Mouse (Mus musculus) G1E (cell line): ENCODE measurements around the gene Apobec3. TPM values are rescaled to one million over a fixed set of nuclear protein-coding genes. Genes with fewer than 3 reads are reported as not detected.
A peak's percentile ranks its signal among the peaks of the same experiment; 100 is the strongest.
"Not testable (repeated sequence)": the region's sequence is repeated elsewhere in the genome, so short reads cannot be mapped to it uniquely, and the experiment has no call there.

ENCODE experiments used
- ATAC-seq: 2 replicates; pipeline ENCODE4 v1.8.0; 2016; ENCODE audit warnings: mild to moderate bottlenecking; ENCODE audit not compliant: insufficient number of reproducible peaks, poor library complexity, low FRiP score, severe bottlenecking; ENCODE audit errors: extremely low read depth
- DNase-seq: peaks from one replicate; pipeline ENCODE4 v3.0.0; 2012; ENCODE audit warnings: low spot score
- H3K27me3 ChIP-seq: 2 replicates; pipeline ENCODE4 v1.6.1; 2012; ENCODE audit warnings: mild to moderate bottlenecking, low read length, inconsistent platforms; ENCODE audit not compliant: insufficient read depth
- H3K36me3 ChIP-seq: replicated peaks from 2 replicates; pipeline ENCODE3; 2012; ENCODE audit warnings: mild to moderate bottlenecking, inconsistent platforms
- H3K4me1 ChIP-seq: 2 replicates; pipeline ENCODE4 v1.6.1; 2012; ENCODE audit warnings: low read depth, low read length, inconsistent platforms, mixed read lengths; ENCODE audit not compliant: insufficient read depth
- H3K4me3 ChIP-seq: 2 replicates; pipeline ENCODE4 v1.5.1; 2012; ENCODE audit warnings: low read depth, mild to moderate bottlenecking, inconsistent platforms, low read length, moderate library complexity, mixed read lengths
- H3K9me3 ChIP-seq: replicated peaks from 2 replicates; pipeline ENCODE4 v1.6.1; 2012; ENCODE audit warnings: inconsistent platforms
- CTCF ChIP-seq: IDR thresholded peaks from 2 replicates; pipeline ENCODE4 v1.5.1; 2012; ENCODE audit warnings: low read depth, low read length, inconsistent platforms, mixed read lengths
- GATA1 ChIP-seq: IDR thresholded peaks from 2 replicates; pipeline ENCODE4 v1.6.1; 2012; ENCODE audit warnings: borderline replicate concordance, low read length, inconsistent platforms, mixed read lengths
- GATA2 ChIP-seq: IDR thresholded peaks from 2 replicates; pipeline ENCODE4 v1.6.1; 2012; ENCODE audit warnings: low read depth, low read length, inconsistent platforms, borderline replicate concordance
- POLR2AphosphoS5 ChIP-seq: IDR thresholded peaks from 2 replicates; pipeline ENCODE4 v1.6.1; 2012; ENCODE audit warnings: low read depth, low read length, inconsistent platforms; ENCODE audit not compliant: insufficient replicate concordance
- TAL1 ChIP-seq: conservative IDR thresholded peaks from 2 replicates; pipeline ENCODE4 v1.6.1; 2012; ENCODE audit warnings: low read depth, low read length, inconsistent platforms, mixed read lengths
- polyA plus RNA-seq: library from polyadenylated mRNA; stranded (reverse); fragments of >175 nt; gene quantifications from 2 replicates; pipeline ENCODE4 v1.2.3, GENCODE M21; 2012
- total RNA-seq, 2 experiments: library from RNA; stranded (forward) in 1 of 2; stranded (reverse) in 1 of 2; fragments of 200-1000 nt in 1 of 2; fragments of >200 nt in 1 of 2; fragmentation: Nextera tagmentation in 1 of 2; gene quantifications; 2 replicates each; pipeline ENCODE4 v1.2.3; 2014 to 2017

Gene Apobec3
- total and polyA plus RNA-seq, 3 experiments, result 2.6 to 97.1 (median 39.8) TPM

DNA sequence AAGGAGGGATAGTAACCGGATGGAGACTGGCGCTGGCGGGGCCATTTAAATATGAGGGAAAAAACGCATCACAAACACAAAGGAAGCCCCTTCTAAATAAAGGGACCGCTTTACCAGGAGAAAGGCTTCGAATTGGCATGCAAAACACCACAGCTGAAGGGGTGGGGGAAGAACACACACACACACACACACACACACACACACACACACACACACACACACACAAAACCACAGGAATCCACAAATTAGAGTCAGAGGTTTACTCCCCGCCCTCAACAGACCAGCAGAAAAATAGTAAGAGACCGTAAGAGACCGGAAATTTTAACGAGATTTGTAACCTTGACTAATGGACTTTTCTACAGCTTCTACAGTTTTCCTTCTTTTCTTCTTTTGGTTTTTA, 43.3 kb downstream of the Apobec3 start:
- H3K4me1 ChIP-seq, result peaks cover 34% of the 10 kb centered on the region
- H3K36me3 ChIP-seq, result peaks cover 6% of the 10 kb centered on the region
- DNase-seq (no peak), ATAC-seq (no peak)
- no peak for TF ChIP-seq CTCF
- TF ChIP-seq GATA1, result no peak
- no peak for TF ChIP-seq TAL1
- TF ChIP-seq GATA2, result no peak
- no peak for TF ChIP-seq POLR2AphosphoS5
- peaks cover 27% of the 10 kb centered on the region for H3K27me3 ChIP-seq
- H3K4me3 ChIP-seq, result no peak overlapping the region
- no peaks in the 10 kb centered on the region for H3K9me3 ChIP-seq

DNA sequence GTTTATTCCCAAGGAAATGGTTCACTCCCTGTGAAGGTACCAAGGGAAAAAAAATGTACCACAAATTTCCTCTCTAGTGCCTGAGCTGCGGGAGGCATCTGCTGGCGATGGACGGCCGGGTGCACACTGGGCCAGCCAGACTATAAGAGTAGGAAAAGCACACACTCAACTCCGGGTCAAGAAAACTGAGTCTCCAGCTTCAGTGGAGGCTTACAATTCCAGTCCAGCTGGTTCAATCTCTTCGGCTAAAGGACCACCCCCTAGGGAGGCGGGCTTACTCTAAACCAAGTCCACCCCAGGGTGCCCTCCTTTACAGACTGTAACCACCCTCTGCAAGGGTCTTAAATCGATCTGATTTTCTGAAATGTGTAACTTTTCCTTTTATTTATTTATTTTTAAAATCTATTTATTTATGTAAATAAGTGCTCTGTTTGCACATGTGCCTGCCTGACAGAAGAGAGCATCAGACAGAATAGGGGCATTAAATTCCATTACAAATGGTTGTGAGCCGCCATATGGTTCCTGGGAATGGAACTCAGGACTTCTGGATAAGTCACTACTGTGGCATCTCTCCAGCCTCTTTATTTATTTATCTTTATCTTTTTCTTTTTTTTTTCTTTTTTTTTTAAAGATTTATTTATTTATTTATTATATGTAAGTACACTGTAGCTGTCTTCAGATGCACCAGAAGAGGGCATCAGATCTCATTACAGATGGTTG, 44.4 kb downstream of the Apobec3 start:
- H3K4me1 ChIP-seq, result peaks cover 28% of the 10 kb centered on the region
- DNase-seq, result no peak
- no peak for TF ChIP-seq CTCF
- TF ChIP-seq GATA1, result no peak
- no peak for TF ChIP-seq TAL1
- no peak for TF ChIP-seq GATA2
- no peak for TF ChIP-seq POLR2AphosphoS5
- H3K27me3 ChIP-seq, result peaks cover 27% of the 10 kb centered on the region
- no peak for ATAC-seq
- H3K4me3 ChIP-seq, result no peak overlapping the region
- no peaks in the 10 kb centered on the region for H3K9me3 ChIP-seq
- H3K36me3 ChIP-seq, result no peaks in the 10 kb centered on the region

DNA sequence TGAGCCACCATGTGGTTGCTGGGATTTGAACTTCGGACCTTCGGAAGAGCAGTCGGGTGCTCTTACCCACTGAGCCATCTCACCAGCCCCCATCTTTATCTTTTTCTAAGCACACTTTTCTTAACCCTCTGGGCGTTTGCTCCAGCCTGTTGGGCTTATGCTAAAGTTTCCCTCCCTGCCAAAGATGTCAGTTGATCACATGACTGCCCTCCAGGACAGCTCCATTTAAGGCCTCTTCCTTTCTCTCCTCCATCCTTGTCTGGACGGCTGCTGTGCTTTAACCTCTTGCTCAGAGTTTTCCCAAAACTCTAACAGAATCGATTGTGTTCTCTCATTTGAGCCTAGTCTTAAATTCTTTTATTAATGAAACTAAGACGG, 44.9 kb downstream of the Apobec3 start:
- Histone ChIP-seq H3K27me3 (peaks cover 27% of the 10 kb centered on the region), H3K4me3 (no peak overlapping the region), H3K9me3 (no peaks in the 10 kb centered on the region), H3K36me3 (no peaks in the 10 kb centered on the region), H3K4me1 (peaks cover 27% of the 10 kb centered on the region)
- no peak for ATAC-seq
- no peak for TF ChIP-seq TAL1
- no peak for TF ChIP-seq GATA2
- no peak for TF ChIP-seq POLR2AphosphoS5
- no peak for DNase-seq

DNA sequence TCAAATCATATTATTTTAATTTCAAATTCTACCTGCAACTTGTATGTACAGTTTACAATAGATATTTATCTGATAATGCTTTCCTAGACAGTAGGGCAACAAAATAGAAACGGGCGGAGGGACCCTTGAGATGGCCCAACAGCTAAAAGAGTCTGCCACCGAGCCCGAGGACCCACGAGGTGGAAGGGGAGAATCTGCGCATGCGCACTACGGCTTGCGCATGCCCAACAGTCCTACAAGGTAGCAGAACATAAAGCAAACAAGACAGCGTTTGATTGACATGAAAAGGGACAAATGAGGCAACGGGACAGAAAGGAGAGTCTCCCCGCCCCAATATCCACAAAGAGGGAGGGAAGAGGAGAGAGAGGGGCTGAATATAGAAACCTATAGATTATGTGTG, 47.6 kb downstream of the Apobec3 start:
- H3K27me3 ChIP-seq, result peaks cover 27% of the 10 kb centered on the region
- H3K4me1 ChIP-seq, result peaks cover 2% of the 10 kb centered on the region; the same call in 1 of the 2 replicates
- no peak overlapping the region for H3K4me3 ChIP-seq
- TF ChIP-seq GATA1 (no peak), GATA2 (no peak), TAL1 (no peak), CTCF (no peak), POLR2AphosphoS5 (no peak)
- DNase-seq (no peak), ATAC-seq (no peak)
- H3K36me3 ChIP-seq, result no peaks in the 10 kb centered on the region
- no peaks in the 10 kb centered on the region for H3K9me3 ChIP-seq

DNA sequence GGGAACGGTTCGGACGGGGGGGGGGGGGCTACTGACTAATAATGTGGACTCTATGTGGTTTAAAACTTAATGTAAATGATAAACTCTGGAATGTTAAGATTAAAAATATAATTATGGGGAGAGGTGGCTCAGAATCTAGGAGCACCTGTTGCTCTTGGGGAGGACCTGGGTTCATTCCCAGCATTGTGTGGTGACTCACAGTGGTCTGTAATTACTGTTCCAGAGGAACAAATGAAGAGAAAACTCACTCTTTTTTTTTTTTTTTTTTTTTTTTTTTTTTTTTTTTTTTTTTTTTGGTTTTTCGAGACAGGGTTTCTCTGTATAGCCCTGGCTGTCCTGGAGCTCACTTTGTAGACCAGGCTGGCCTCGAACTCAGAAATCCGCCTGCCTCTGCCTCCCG, 48.0 kb downstream of the Apobec3 start:
- not testable (repeated sequence) for H3K4me1 ChIP-seq, DNase-seq, H3K36me3 ChIP-seq, H3K4me3 ChIP-seq, H3K9me3 ChIP-seq, ATAC-seq
- H3K27me3 ChIP-seq, result peaks cover 31% of the 10 kb centered on the region

DNA sequence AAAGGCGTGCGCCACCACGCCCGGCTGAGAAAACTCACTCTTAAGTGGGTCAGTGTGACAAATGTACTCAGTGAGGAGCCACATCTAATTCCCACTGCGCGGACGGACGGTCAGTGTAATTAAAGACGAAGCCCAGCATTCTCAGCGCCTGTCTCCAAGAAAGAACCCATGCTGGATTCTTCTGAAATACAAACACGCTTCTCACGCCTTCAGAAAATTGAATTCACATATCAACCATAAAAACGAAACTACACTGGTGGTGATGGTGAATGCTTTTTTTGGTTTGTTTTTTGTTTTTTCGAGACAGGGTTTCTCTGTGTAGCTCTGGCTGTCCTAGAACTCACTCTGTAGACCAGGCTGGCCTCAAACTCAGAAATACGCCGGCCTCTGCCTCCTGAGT, 48.5 kb downstream of the Apobec3 start:
- no peaks in the 10 kb centered on the region for H3K4me1 ChIP-seq
- H3K27me3 ChIP-seq, result peaks cover 34% of the 10 kb centered on the region
- H3K36me3 ChIP-seq, result no peaks in the 10 kb centered on the region
- DNase-seq (no peak), ATAC-seq (no peak)
- H3K4me3 ChIP-seq, result no peak overlapping the region
- TF ChIP-seq GATA2 (no peak), POLR2AphosphoS5 (no peak), CTCF (no peak), TAL1 (no peak), GATA1 (no peak)
- H3K9me3 ChIP-seq, result no peaks in the 10 kb centered on the region

DNA sequence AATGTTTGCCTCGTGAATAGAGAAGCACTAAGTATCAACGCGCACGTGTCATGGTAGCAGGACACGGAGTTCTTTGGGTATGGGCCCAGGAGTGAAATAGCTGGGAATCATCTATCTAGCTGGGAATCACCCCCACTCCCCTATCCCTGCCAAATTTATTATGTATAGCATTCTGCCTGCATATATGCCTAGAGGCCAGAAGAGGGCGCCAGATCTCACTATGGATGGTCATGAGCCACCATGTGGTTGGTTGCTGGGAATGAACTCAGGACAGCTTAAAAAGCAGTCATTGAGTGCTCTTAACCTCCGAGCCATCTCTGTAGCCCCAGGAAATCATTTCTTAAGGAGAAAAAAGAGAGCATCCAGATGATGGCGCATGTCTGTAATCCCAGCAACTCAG, 49.5 kb downstream of the Apobec3 start:
- H3K27me3 ChIP-seq, result peaks cover 31% of the 10 kb centered on the region
- ATAC-seq, result no peak
- H3K36me3 ChIP-seq, result no peaks in the 10 kb centered on the region
- no peak for DNase-seq
- peak; percentile 70 for TF ChIP-seq CTCF
- no peak for TF ChIP-seq GATA1
- TF ChIP-seq GATA2, result no peak
- no peak overlapping the region for H3K4me3 ChIP-seq
- no peaks in the 10 kb centered on the region for H3K4me1 ChIP-seq
- H3K9me3 ChIP-seq, result no peaks in the 10 kb centered on the region
